Mouse (Mus musculus) small intestine, adult 2 months (tissue): ENCODE results near the gene Fgf12. TPM values are rescaled to one million over a fixed set of nuclear protein-coding genes. Genes with fewer than 3 reads are reported as not detected.

Experiments
- H3K27ac ChIP-seq: fragments of 200-500 bp; 2 replicates; pipeline ENCODE4 v1.5.1; 2012; ENCODE audit warnings: low read depth, low read length, control low read depth, inconsistent platforms; ENCODE audit not compliant: insufficient read depth
- H3K27me3 ChIP-seq: fragments of 200-500 bp; 2 replicates; pipeline ENCODE4 v1.6.1; 2012; ENCODE audit warnings: mild to moderate bottlenecking, moderate library complexity, low read length, inconsistent platforms; ENCODE audit not compliant: control insufficient read depth, insufficient read depth
- H3K36me3 ChIP-seq: fragments of 200-500 bp; 2 replicates; pipeline ENCODE4 v1.6.1; 2012; ENCODE audit warnings: mild to moderate bottlenecking, low read length, control low read depth, inconsistent platforms; ENCODE audit not compliant: control insufficient read depth, insufficient read depth
- H3K4me1 ChIP-seq: fragments of 200-500 bp; 2 replicates; pipeline ENCODE4 v1.6.1; 2012; ENCODE audit warnings: low read length, inconsistent platforms, mixed read lengths; ENCODE audit not compliant: control insufficient read depth, insufficient read depth, insufficient read length
- H3K4me3 ChIP-seq: fragments of 200-500 bp; 2 replicates; pipeline ENCODE4 v1.5.1; 2012; ENCODE audit warnings: low read depth, mild to moderate bottlenecking, control low read depth, inconsistent platforms, low read length, moderate library complexity
- CTCF ChIP-seq: fragments of 200-500 bp; IDR thresholded peaks from 2 replicates; pipeline ENCODE4 v1.5.1; 2012; ENCODE audit warnings: low read depth, mild to moderate bottlenecking, control low read depth, inconsistent platforms, low read length, moderate library complexity, mixed read lengths; ENCODE audit not compliant: insufficient replicate concordance, insufficient read length; ENCODE audit errors: extremely low read depth
- POLR2A ChIP-seq: fragments of 200-500 bp; IDR thresholded peaks from 2 replicates; pipeline ENCODE4 v1.6.1; 2012; ENCODE audit warnings: low read depth, mild to moderate bottlenecking, control low read depth, inconsistent platforms, low read length, moderate library complexity
- WGBS: fragments of 180-500 bp; shearing (Covaris S2); methylation state at CpG from one replicate; pipeline ENCODE4 v1.1.7; 2018; 5-methylcytosine and 5-hydroxymethylcytosine counted together
- polyA plus RNA-seq: library from polyadenylated mRNA; depleted of rRNA; stranded (reverse); fragments of >200 nt; gene quantifications from 2 replicates; pipeline ENCODE4 v1.2.3, GENCODE M21; 2012

Gene Fgf12
- polyA plus RNA-seq, 1 experiment = 0.24 TPM

GRCm38 (mm10) chr16:28402701-28403100, 350.2 kb downstream of the Fgf12 start:
- Histone ChIP-seq H3K4me1 (peaks cover 3% of the 10 kb centered on the region; the same call in 1 of the 2 replicates), H3K27me3 (no peaks in the 10 kb centered on the region), H3K27ac (no peak overlapping the region), H3K36me3 (no peaks in the 10 kb centered on the region), H3K4me3 (no peak overlapping the region)
- no peak for TF ChIP-seq CTCF
- no peak for TF ChIP-seq POLR2A
- WGBS = 73% methylated on average over 4 of the region's 4 CpGs

- H3K27me3 ChIP-seq = no peaks in the 10 kb centered on the region
- H3K4me1 ChIP-seq = no peaks in the 10 kb centered on the region
- no peak overlapping the region for H3K27ac ChIP-seq
- 82% methylated on average over 5 of the region's 5 CpGs for WGBS
- no peak overlapping the region for H3K4me3 ChIP-seq
- no peaks in the 10 kb centered on the region for H3K36me3 ChIP-seq
- no peak for TF ChIP-seq POLR2A
- TF ChIP-seq CTCF = no peak
These were observed 361.6 kb downstream of the Fgf12 start for GRCm38 (mm10) chr16:28391283-28391682.

GRCm38 (mm10) chr16:28389114-28389513, 363.8 kb downstream of the Fgf12 start:
- no peaks in the 10 kb centered on the region for H3K27me3 ChIP-seq
- 61% methylated on average over 4 of the region's 4 CpGs for WGBS
- no peak overlapping the region for H3K27ac ChIP-seq
- no peak for TF ChIP-seq CTCF
- no peak for TF ChIP-seq POLR2A
- no peak overlapping the region for H3K4me3 ChIP-seq
- no peaks in the 10 kb centered on the region for H3K36me3 ChIP-seq
- H3K4me1 ChIP-seq = no peaks in the 10 kb centered on the region

GRCm38 (mm10) chr16:28374790-28375189, 378.1 kb downstream of the Fgf12 start:
- Histone ChIP-seq H3K4me1 (no peaks in the 10 kb centered on the region), H3K4me3 (no peak overlapping the region), H3K27ac (no peak overlapping the region), H3K36me3 (no peaks in the 10 kb centered on the region), H3K27me3 (no peaks in the 10 kb centered on the region)
- WGBS = 71% methylated on average over 2 of the region's 2 CpGs
- TF ChIP-seq POLR2A (no peak), CTCF (no peak)

- no peak overlapping the region for H3K4me3 ChIP-seq
- H3K4me1 ChIP-seq = no peaks in the 10 kb centered on the region
- no peak for TF ChIP-seq POLR2A
- TF ChIP-seq CTCF = no peak
- H3K27ac ChIP-seq = no peak overlapping the region
- H3K36me3 ChIP-seq = no peaks in the 10 kb centered on the region
- no peaks in the 10 kb centered on the region for H3K27me3 ChIP-seq
These were observed 379.6 kb downstream of the Fgf12 start for GRCm38 (mm10) chr16:28373311-28373710.

- WGBS = 53% methylated on average over 2 of the region's 2 CpGs
- no peak overlapping the region for H3K4me3 ChIP-seq
- no peaks in the 10 kb centered on the region for H3K36me3 ChIP-seq
- H3K27ac ChIP-seq = no peak overlapping the region
- H3K4me1 ChIP-seq = no peaks in the 10 kb centered on the region
- H3K27me3 ChIP-seq = no peaks in the 10 kb centered on the region
- no peak for TF ChIP-seq POLR2A
- TF ChIP-seq CTCF = no peak
These were observed 402.2 kb downstream of the Fgf12 start for GRCm38 (mm10) chr16:28350624-28351023.

- Histone ChIP-seq H3K4me1 (no peaks in the 10 kb centered on the region), H3K27me3 (no peaks in the 10 kb centered on the region), H3K27ac (no peak overlapping the region), H3K36me3 (no peaks in the 10 kb centered on the region), H3K4me3 (no peak overlapping the region)
- TF ChIP-seq CTCF = no peak
- TF ChIP-seq POLR2A = no peak
- WGBS = 54% methylated on average over 6 of the region's 6 CpGs
These were observed 407.5 kb downstream of the Fgf12 start for GRCm38 (mm10) chr16:28345323-28345722.

GRCm38 (mm10) chr16:28337930-28338329, 414.9 kb downstream of the Fgf12 start:
- no peaks in the 10 kb centered on the region for H3K36me3 ChIP-seq
- peaks cover 4% of the 10 kb centered on the region; the same call in 1 of the 2 replicates for H3K4me1 ChIP-seq
- H3K27me3 ChIP-seq = no peaks in the 10 kb centered on the region
- 77% methylated on average over 1 of the region's 1 CpGs for WGBS
- TF ChIP-seq POLR2A (no peak), CTCF (no peak; the same call in 1 of the 2 replicates)
- H3K27ac ChIP-seq = no peak overlapping the region
- H3K4me3 ChIP-seq = no peak overlapping the region
